Mouse (Mus musculus) liver, embryonic 16.5 days (tissue): Measurements from ENCODE around the gene Olfr1223. TPM values are rescaled to one million over a fixed set of nuclear protein-coding genes. Genes with fewer than 3 reads are reported as not detected.

Experiments
- ATAC-seq: fragments of 200-750 bp; cut with Nextera tagmentation; 2 replicates; pipeline ENCODE4 v1.8.0; 2017; ENCODE audit warnings: low read depth, mild to moderate bottlenecking, moderate number of reproducible peaks, moderate library complexity
- H3K27ac ChIP-seq: fragments of 300-500 bp; sonication (generic); 2 replicates; pipeline ENCODE4 v1.5.1; 2014; ENCODE audit warnings: mild to moderate bottlenecking, low read length
- H3K27me3 ChIP-seq: fragments of 300-500 bp; sonication (generic); 2 replicates; pipeline ENCODE4 v1.6.1; 2014; ENCODE audit warnings: low read depth, low read length, mixed read lengths; ENCODE audit not compliant: control insufficient read depth, insufficient read depth
- H3K36me3 ChIP-seq: fragments of 300-500 bp; sonication (generic); 2 replicates; pipeline ENCODE4 v1.6.1; 2014; ENCODE audit warnings: mild to moderate bottlenecking; ENCODE audit not compliant: control insufficient read depth, insufficient read depth
- H3K4me1 ChIP-seq: fragments of 300-500 bp; sonication (generic); 2 replicates; pipeline ENCODE4 v1.6.1; 2014; ENCODE audit warnings: low read depth, low read length, mixed read lengths; ENCODE audit not compliant: control insufficient read depth
- H3K4me2 ChIP-seq: fragments of 300-500 bp; sonication (generic); 2 replicates; pipeline ENCODE4 v1.6.1; 2014; ENCODE audit warnings: low read depth, low read length, mixed read lengths
- H3K4me3 ChIP-seq: fragments of 300-500 bp; sonication (generic); 2 replicates; pipeline ENCODE4 v1.5.1; 2014; ENCODE audit warnings: low read depth, mild to moderate bottlenecking, low read length
- H3K9ac ChIP-seq: fragments of 300-500 bp; sonication (generic); 2 replicates; pipeline ENCODE4 v1.6.1; 2014; ENCODE audit warnings: low read depth, low read length
- H3K9me3 ChIP-seq: fragments of 300-500 bp; sonication (generic); replicated peaks from 2 replicates; pipeline ENCODE4 v1.6.1; 2016; ENCODE audit warnings: low read length; ENCODE audit not compliant: control insufficient read depth
- WGBS: fragments of 180-500 bp; shearing (Covaris S2); extraction: QIAGEN DNeasy Blood & Tissue Kit; methylation state at CpG from one replicate; pipeline ENCODE4 v1.1.7; 2014; ENCODE audit not compliant: insufficient replicate concordance; 5-methylcytosine and 5-hydroxymethylcytosine counted together
- polyA plus RNA-seq: library from polyadenylated mRNA; unstranded; fragments of >200 nt; fragmentation: Nextera tagmentation; extraction: Ambion mirVana; gene quantifications from 2 replicates; pipeline ENCODE4 v1.2.1, GENCODE M21; 2015

Olfr1223 gene
- polyA plus RNA-seq, 1 experiment from 2014 or later = not detected

GRCm38 (mm10) chr2:89105651-89106050 lies 45.7 kb downstream of the Olfr1223 start:
- no peaks in the 10 kb centered on the region for H3K4me1 ChIP-seq
- H3K27ac ChIP-seq = no peak overlapping the region
- H3K9ac ChIP-seq = no peak overlapping the region
- H3K4me3 ChIP-seq = no peak overlapping the region
- H3K9me3 ChIP-seq = no peaks in the 10 kb centered on the region
- no peaks in the 10 kb centered on the region for H3K36me3 ChIP-seq
- ATAC-seq = no peak
- no peak overlapping the region for H3K4me2 ChIP-seq
- H3K27me3 ChIP-seq = no peaks in the 10 kb centered on the region

GRCm38 (mm10) chr2:89093848-89094247 lies 57.5 kb downstream of the Olfr1223 start:
- ATAC-seq = no peak
- 79% methylated on average over 1 of the region's 1 CpGs for WGBS
- H3K9ac ChIP-seq = no peak overlapping the region
- no peaks in the 10 kb centered on the region for H3K9me3 ChIP-seq
- H3K36me3 ChIP-seq = no peaks in the 10 kb centered on the region
- no peak overlapping the region for H3K27ac ChIP-seq
- H3K27me3 ChIP-seq = no peaks in the 10 kb centered on the region
- H3K4me1 ChIP-seq = no peaks in the 10 kb centered on the region
- no peak overlapping the region for H3K4me2 ChIP-seq
- H3K4me3 ChIP-seq = no peak overlapping the region

Other genes starting within 250 kb of the Olfr1223 start
- gene Olfr1208, start 249.2 kb downstream of the Olfr1223 start, polyA plus RNA-seq = not detected in 2 replicates
- gene Olfr1209, start 236.4 kb downstream of the Olfr1223 start, polyA plus RNA-seq = not detected in 2 replicates
- not detected in 2 replicates for gene Olfr1211, start 213.4 kb downstream of the Olfr1223 start, polyA plus RNA-seq
- gene Olfr1212, start 197.6 kb downstream of the Olfr1223 start, polyA plus RNA-seq = not detected in 2 replicates
- gene Gm13762, start 171.3 kb downstream of the Olfr1223 start, polyA plus RNA-seq = not detected in 2 replicates
- not detected in 2 replicates for gene Olfr1214, start 158.9 kb downstream of the Olfr1223 start, polyA plus RNA-seq
- gene Olfr1215, start 144.6 kb downstream of the Olfr1223 start, polyA plus RNA-seq = not detected in 2 replicates
- gene Olfr1216, start 133.2 kb downstream of the Olfr1223 start, polyA plus RNA-seq = not detected in 2 replicates
- gene Olfr1217, start 119.5 kb downstream of the Olfr1223 start, polyA plus RNA-seq = not detected in 2 replicates
- not detected in 2 replicates for gene Olfr1218, start 90.4 kb downstream of the Olfr1223 start, polyA plus RNA-seq
- not detected in 2 replicates for gene Olfr1219, start 68.0 kb downstream of the Olfr1223 start, polyA plus RNA-seq
- not detected in 2 replicates for gene Olfr1220, start 44.7 kb downstream of the Olfr1223 start, polyA plus RNA-seq
- gene Olfr1221, start 34.3 kb downstream of the Olfr1223 start, polyA plus RNA-seq = not detected in 2 replicates
- gene Olfr1222, start 18.5 kb downstream of the Olfr1223 start, polyA plus RNA-seq = not detected in 2 replicates
- gene Olfr1224-ps1, start 12.5 kb upstream of the Olfr1223 start, polyA plus RNA-seq = not detected in 2 replicates
- not detected in 2 replicates for gene Olfr1225, start 23.1 kb upstream of the Olfr1223 start, polyA plus RNA-seq
- gene Olfr1226, start 48.5 kb upstream of the Olfr1223 start, polyA plus RNA-seq = not detected in 2 replicates
- not detected in 2 replicates for gene Olfr1228, start 102.5 kb upstream of the Olfr1223 start, polyA plus RNA-seq
- gene Olfr1229, start 136.5 kb upstream of the Olfr1223 start, polyA plus RNA-seq = not detected in 2 replicates
- not detected in 2 replicates for gene Olfr1230, start 145.7 kb upstream of the Olfr1223 start, polyA plus RNA-seq
- not detected in 2 replicates for gene Olfr1231, start 155.5 kb upstream of the Olfr1223 start, polyA plus RNA-seq
- not detected in 2 replicates for gene Olfr1232, start 178.1 kb upstream of the Olfr1223 start, polyA plus RNA-seq
- not detected in 2 replicates for gene Olfr1233, start 190.8 kb upstream of the Olfr1223 start, polyA plus RNA-seq
- not detected in 2 replicates for gene Olfr1234, start 213.3 kb upstream of the Olfr1223 start, polyA plus RNA-seq